Mouse (Mus musculus): ENCODE measurements around the gene Arl6ip1. TPM values are rescaled to one million over a fixed set of nuclear protein-coding genes. Genes with fewer than 3 reads are reported as not detected.

The Arl6ip1 gene
- polyA plus RNA-seq, 1 experiment from 2014 or later = 601 TPM

- Histone ChIP-seq H3K4me1 (peaks cover 30% of the 10 kb centered on the region), H3K9me3 (no peaks in the 10 kb centered on the region), H3K9ac (replicated peaks) (no peak overlapping the region), H3K27me3 (no peaks in the 10 kb centered on the region), H3K36me3 (peaks cover 21% of the 10 kb centered on the region), H3K4me3 (0 out of 2 replicates have a peak overlapping the region, but pooled peaks have one; percentile 8), H3K27ac (replicated peaks) (no peak overlapping the region), H3K4me2 (replicated peaks) (peak overlapping the region; percentile 12; the same call in 1 of the 2 replicates)
- no peak for ATAC-seq (replicated peaks)
- 66% methylated on average over 11 of the region's 11 CpGs for WGBS
Observed at GRCm38 (mm10) chr7:118126219-118126875, 3.1 kb downstream of the Arl6ip1 start.

DNA sequence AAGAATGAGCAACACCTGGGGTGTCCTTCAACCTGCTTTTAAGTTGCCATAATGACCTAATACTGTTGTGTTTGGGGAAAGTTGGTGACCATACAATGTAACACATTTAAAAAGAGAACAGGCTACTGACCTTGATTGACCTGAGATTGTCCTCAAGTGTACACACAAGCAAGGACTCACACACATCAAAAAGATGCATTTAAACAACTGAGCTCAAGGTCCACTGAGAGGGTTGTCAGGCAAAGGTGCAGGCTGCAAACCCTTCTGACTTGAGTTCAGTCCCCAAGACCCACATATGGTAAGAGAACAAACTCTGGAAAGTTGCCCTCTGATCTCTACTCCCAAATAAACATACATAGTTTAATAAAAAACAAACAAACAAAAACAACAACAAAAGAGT lies 3.7 kb downstream of the Arl6ip1 start:
- Histone ChIP-seq H3K27ac (replicated peaks) (no peak overlapping the region), H3K4me1 (peaks cover 30% of the 10 kb centered on the region), H3K36me3 (peaks cover 25% of the 10 kb centered on the region), H3K9me3 (no peaks in the 10 kb centered on the region), H3K4me3 (no peak overlapping the region), H3K4me2 (replicated peaks) (no peak overlapping the region), H3K9ac (replicated peaks) (no peak overlapping the region), H3K27me3 (no peaks in the 10 kb centered on the region)
- no peak for ATAC-seq (replicated peaks)

- ATAC-seq (replicated peaks) = no peak
- Histone ChIP-seq H3K36me3 (peaks cover 45% of the 10 kb centered on the region), H3K27ac (replicated peaks) (no peak overlapping the region), H3K27me3 (no peaks in the 10 kb centered on the region), H3K4me1 (peaks cover 25% of the 10 kb centered on the region), H3K9me3 (no peaks in the 10 kb centered on the region), H3K9ac (replicated peaks) (no peak overlapping the region), H3K4me2 (replicated peaks) (no peak overlapping the region), H3K4me3 (no peak overlapping the region)
- 89% methylated on average over 4 of the region's 4 CpGs for WGBS
Observed at GRCm38 (mm10) chr7:118123512-118124411, 5.7 kb downstream of the Arl6ip1 start.

DNA sequence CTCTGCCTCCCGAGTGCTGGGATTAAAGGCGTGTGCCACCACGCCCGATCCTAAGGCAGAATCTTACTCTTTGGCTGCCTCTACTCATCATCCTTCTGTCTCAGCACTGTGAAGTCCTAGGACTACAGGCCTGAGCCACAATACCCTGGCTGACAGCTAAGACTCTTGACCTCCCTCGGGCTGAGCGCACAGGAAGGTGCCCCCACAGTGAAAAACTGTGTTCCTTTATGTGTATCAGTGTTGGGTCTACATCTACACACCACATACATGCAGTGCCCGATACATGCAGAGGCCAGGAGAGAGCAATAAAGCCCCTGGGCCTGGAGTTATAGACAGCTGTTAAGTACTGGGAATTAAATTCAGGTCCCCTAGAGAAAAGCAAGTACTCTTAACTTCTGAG lies 7.2 kb downstream of the Arl6ip1 start:
- Histone ChIP-seq H3K4me2 (replicated peaks) (no peak overlapping the region), H3K27ac (replicated peaks) (no peak overlapping the region), H3K9ac (replicated peaks) (no peak overlapping the region), H3K9me3 (no peaks in the 10 kb centered on the region), H3K4me3 (no peak overlapping the region), H3K27me3 (no peaks in the 10 kb centered on the region), H3K36me3 (peaks cover 52% of the 10 kb centered on the region), H3K4me1 (peaks cover 11% of the 10 kb centered on the region)
- no peak for ATAC-seq (replicated peaks)
- 98% methylated on average over 7 of the region's 7 CpGs for WGBS

- peaks cover 52% of the 10 kb centered on the region for H3K36me3 ChIP-seq
- no peak for ATAC-seq (replicated peaks)
- H3K27ac ChIP-seq (replicated peaks) = no peak overlapping the region
- no peak overlapping the region for H3K4me3 ChIP-seq
- WGBS = 89% methylated on average over 1 of the region's 1 CpGs
- H3K9ac ChIP-seq (replicated peaks) = no peak overlapping the region
- H3K4me2 ChIP-seq (replicated peaks) = no peak overlapping the region
- 0 out of 2 replicates have a peak, but pooled peaks cover under 1% of the 10 kb centered on the region for H3K4me1 ChIP-seq
- no peaks in the 10 kb centered on the region for H3K9me3 ChIP-seq
- H3K27me3 ChIP-seq = no peaks in the 10 kb centered on the region
Observed at GRCm38 (mm10) chr7:118120654-118121053, 8.8 kb downstream of the Arl6ip1 start.

DNA sequence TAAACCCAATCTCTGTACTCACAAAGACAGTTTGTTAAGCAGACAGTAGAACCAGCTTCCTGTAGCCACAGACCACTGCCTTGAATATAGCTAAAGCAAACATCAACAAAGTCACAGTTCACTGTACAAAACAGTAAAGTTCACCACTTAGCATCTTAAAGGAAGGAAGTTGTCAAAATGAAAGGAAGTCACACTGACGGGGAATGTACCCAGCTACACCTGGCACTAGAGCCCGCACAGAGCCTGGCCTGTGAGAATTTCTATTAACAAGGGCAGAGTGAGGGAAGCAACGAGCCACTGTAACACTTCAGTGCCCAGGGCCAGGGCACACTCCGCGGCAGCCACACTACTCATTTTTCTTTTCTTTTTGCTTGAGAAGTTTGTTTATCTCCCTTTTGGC lies 9.5 kb downstream of the Arl6ip1 start:
- H3K9me3 ChIP-seq = no peaks in the 10 kb centered on the region
- no peak overlapping the region for H3K4me3 ChIP-seq
- no peaks in the 10 kb centered on the region for H3K27me3 ChIP-seq
- 81% methylated on average over 5 of the region's 5 CpGs for WGBS
- ATAC-seq (replicated peaks) = no peak
- H3K4me1 ChIP-seq = peaks cover 4% of the 10 kb centered on the region
- H3K27ac ChIP-seq (replicated peaks) = no peak overlapping the region
- H3K9ac ChIP-seq (replicated peaks) = no peak overlapping the region
- no peak overlapping the region for H3K4me2 ChIP-seq (replicated peaks)
- H3K36me3 ChIP-seq = peaks cover 52% of the 10 kb centered on the region

- no peak overlapping the region for H3K9ac ChIP-seq (replicated peaks)
- no peaks in the 10 kb centered on the region for H3K9me3 ChIP-seq
- no peak overlapping the region for H3K4me2 ChIP-seq (replicated peaks)
- H3K4me1 ChIP-seq = peaks cover 12% of the 10 kb centered on the region
- no peak for ATAC-seq (replicated peaks)
- no peak overlapping the region for H3K27ac ChIP-seq (replicated peaks)
- H3K27me3 ChIP-seq = no peaks in the 10 kb centered on the region
- no peak overlapping the region for H3K4me3 ChIP-seq
- WGBS = 38% methylated on average over 2 of the region's 2 CpGs
- H3K36me3 ChIP-seq = peaks cover 50% of the 10 kb centered on the region
Observed at GRCm38 (mm10) chr7:118119142-118119541, 10.3 kb downstream of the Arl6ip1 start.

DNA sequence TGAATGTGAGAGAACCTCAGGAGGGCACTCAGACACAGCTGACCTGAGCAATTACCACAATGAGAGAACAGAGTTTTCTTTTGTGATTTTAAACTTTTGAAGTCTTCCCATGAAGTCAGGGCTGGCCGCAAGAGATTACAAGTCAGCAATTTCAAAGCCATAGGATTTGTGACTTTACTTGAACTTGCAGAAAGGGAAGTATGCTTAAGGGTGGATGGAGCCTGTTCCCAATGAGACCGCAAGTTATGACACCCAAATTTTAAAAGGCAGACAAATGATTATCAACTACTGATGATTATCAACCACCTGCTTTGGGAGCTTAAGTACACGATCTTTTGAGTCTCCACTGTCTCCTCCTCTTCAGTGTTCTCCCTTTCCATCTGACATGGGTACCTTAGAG lies 11.0 kb downstream of the Arl6ip1 start:
- no peak for ATAC-seq (replicated peaks)
- WGBS = 82% methylated on average over 3 of the region's 3 CpGs

DNA sequence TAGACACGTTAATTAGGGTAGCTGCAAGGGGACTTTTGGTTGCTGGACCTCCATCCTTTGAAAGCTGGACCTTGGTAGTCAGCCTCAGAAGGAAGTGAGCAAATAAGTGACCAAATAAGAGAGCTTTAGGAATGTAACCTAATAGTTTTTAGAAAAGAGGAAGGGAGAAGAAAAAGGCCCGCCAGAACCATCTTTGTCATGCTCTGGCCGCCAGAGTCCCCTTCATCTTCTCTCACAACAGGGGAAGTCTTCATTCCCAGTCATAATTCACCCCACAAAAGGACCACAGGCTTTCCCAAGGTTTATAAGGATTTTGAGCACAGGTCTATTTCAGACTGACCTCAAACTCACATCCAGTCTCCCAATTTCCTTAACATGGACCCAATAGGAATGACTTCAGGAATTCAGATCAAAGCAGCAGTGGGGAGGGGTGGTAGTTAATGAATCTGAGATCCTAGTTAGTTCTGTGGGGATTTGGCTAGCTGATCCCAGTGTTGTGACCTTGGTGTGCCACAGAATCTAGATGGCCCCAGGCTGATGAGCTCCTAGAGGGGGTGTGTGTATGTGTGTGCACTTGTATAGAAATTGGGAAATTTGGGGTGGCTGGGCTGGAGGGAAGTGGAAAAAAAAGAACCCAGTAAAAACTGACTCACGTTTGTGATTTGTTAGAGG lies 11.8 kb downstream of the Arl6ip1 start:
- Histone ChIP-seq H3K4me3 (no peak overlapping the region), H3K27ac (replicated peaks) (peak overlapping the region; percentile 39; the same call in 1 of the 2 replicates), H3K9ac (replicated peaks) (no peak overlapping the region), H3K4me1 (peaks cover 27% of the 10 kb centered on the region), H3K4me2 (replicated peaks) (no peak overlapping the region), H3K27me3 (no peaks in the 10 kb centered on the region), H3K36me3 (peaks cover 54% of the 10 kb centered on the region), H3K9me3 (no peaks in the 10 kb centered on the region)
- WGBS = 50% methylated on average over 4 of the region's 4 CpGs
- no peak for ATAC-seq (replicated peaks)

More for the DNA sequence above, 11.0 kb downstream of the Arl6ip1 start:
- Histone ChIP-seq H3K9me3 (no peaks in the 10 kb centered on the region), H3K36me3 (peaks cover 50% of the 10 kb centered on the region), H3K27ac (replicated peaks) (no peak overlapping the region), H3K27me3 (no peaks in the 10 kb centered on the region), H3K9ac (replicated peaks) (no peak overlapping the region), H3K4me2 (replicated peaks) (no peak overlapping the region), H3K4me1 (peaks cover 19% of the 10 kb centered on the region), H3K4me3 (no peak overlapping the region)

DNA sequence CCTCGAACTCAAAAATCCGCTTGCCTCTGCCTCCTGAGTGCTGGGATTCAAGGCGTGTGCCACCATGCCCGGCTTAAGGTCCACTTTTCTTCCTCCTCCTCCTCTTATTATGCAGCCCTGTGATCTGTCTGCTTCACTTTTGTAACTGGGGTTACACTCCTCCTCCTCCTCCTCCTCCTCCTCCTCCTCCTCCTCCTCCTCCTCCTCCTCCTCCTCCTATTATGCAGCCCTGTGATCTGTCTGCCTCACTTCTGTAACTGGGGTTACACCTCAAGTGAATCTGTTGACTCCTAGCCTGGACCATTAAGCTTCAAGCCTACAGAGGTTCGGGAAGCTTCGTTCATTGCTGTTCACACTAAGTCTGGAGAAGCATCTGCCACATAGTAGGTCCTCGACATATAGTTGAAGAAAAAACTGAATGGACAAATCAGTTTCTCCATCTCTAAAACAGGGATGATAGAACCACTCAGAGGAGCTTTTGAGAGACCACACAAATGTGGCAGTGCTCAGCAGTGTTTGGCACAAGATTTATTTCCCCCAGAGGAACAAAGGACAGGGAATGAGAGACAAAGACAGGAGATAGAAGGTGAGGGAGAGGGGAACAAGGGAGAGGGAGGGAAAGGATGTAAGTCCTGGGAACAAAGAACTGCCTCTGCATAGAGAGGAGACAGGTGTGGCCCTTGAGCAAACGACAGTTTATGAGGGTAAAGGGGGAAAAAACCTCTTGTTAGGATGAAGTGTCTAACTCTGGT lies 12.5 kb downstream of the Arl6ip1 start:
- Histone ChIP-seq H3K4me3 (peak overlapping the region; percentile 80), H3K4me2 (replicated peaks) (peak overlapping the region; percentile 60), H3K9ac (replicated peaks) (no peak overlapping the region), H3K4me1 (peaks cover 34% of the 10 kb centered on the region), H3K27me3 (no peaks in the 10 kb centered on the region), H3K27ac (replicated peaks) (peak overlapping the region; percentile 39; the same call in 1 of the 2 replicates), H3K9me3 (no peaks in the 10 kb centered on the region), H3K36me3 (peaks cover 55% of the 10 kb centered on the region)
- WGBS = 12% methylated on average over 8 of the region's 8 CpGs
- 0 out of 2 replicates have a peak, but pooled peaks have one; percentile 3 for ATAC-seq (replicated peaks)

- Histone ChIP-seq H3K4me1 (peaks cover 43% of the 10 kb centered on the region), H3K9ac (replicated peaks) (peak within 1 kb of the TSS; percentile 92), H3K27ac (replicated peaks) (peak within 1 kb of the TSS; percentile 89), H3K4me3 (peak within 1 kb of the TSS; percentile 80), H3K4me2 (replicated peaks) (peak within 1 kb of the TSS; percentile 83), H3K27me3 (no peaks in the 10 kb centered on the region), H3K36me3 (peaks cover 58% of the 10 kb centered on the region), H3K9me3 (no peaks in the 10 kb centered on the region)
- ATAC-seq (replicated peaks) = peak; percentile 84
- under 1% methylated on average over 40 of the region's 40 CpGs for WGBS
Observed at GRCm38 (mm10) chr7:118115877-118116568, 13.4 kb downstream of the Arl6ip1 start, which contains the start of gene Rps15a. Gene Rps15a, minus strand, starts transcription at chr7:118116188.
